Mouse (Mus musculus) neural tube, postnatal 0 days (tissue): ENCODE results near the gene Card11. TPM values are rescaled to one million over a fixed set of nuclear protein-coding genes. Genes with fewer than 3 reads are reported as not detected.

Experiments used
- microRNA-seq: library from miRNA; unstranded; fragments of <30 nt; microRNA quantifications from one replicate; pipeline ENCODE4, GENCODE M21; 2016
- polyA plus RNA-seq: library from polyadenylated mRNA; unstranded; fragments of >200 nt; fragmentation: Nextera tagmentation; extraction: Ambion mirVana; gene quantifications from 2 replicates; pipeline ENCODE4 v1.2.1, GENCODE M21; 2015

Gene Card11
- polyA plus RNA-seq = 0.25 and 0.28 TPM in 2 replicates

DNA sequence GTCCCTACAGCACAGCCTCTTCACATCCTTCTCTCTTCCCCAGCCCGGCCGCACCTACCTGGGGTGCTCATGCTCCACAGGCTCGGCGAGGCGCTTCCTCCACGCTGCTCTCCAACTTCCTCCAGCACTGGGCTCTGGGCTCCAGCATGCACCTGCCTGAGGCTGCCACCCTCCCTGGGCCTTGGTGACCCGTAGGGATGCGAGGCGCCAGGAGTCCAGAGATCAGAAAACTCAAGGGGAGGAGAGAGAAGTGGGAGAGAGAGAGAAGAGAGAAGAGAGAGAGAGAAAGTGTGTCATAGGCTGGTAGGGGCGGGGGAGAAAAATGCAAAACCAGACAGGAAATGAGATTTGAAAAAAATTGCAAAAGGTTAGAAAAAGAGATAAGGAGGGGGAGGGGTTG, at the start of gene Card11:
Gene Card11 (minus strand): TSS at position 234 of the 400 bp plus-strand sequence.

GRCm38 (mm10) chr5:140830314-140831063, 169.9 kb downstream of the Card11 start, which contains the start of gene Gna12:
TSS of gene Gna12 (minus strand) at chr5:140830431.

Small RNAs within 50 kb of the gene (microRNA-seq; reads per million reads assigned to microRNA genes)
- not detected for gene Gm44385

Other genes starting within 250 kb of the Card11 start
- gene Gna12, start 170.2 kb downstream of the Card11 start, polyA plus RNA-seq = 39.7 and 47.8 TPM in 2 replicates
- gene Sdk1, start 240.9 kb upstream of the Card11 start, polyA plus RNA-seq = 2.4 and 2.8 TPM in 2 replicates